Mouse (Mus musculus) adrenal gland, adult 10 weeks (tissue): Measurements from ENCODE around the gene Lnx1. TPM values are rescaled to one million over a fixed set of nuclear protein-coding genes. Genes with fewer than 3 reads are reported as not detected.

Experiments
- polyA plus RNA-seq: library from polyadenylated mRNA; stranded (reverse); fragments of 350-450 nt; fragmentation: Illumina TruSeq; extraction: RNeasy Lipid Tissue Mini Kit (QIAGEN cat#74804); gene quantifications from one replicate; pipeline ENCODE4 v1.2.3, GENCODE M21; 2014; ENCODE audit warnings: low read depth, low replicate concordance

Lnx1 gene
- polyA plus RNA-seq = 0.93 TPM

DNA sequence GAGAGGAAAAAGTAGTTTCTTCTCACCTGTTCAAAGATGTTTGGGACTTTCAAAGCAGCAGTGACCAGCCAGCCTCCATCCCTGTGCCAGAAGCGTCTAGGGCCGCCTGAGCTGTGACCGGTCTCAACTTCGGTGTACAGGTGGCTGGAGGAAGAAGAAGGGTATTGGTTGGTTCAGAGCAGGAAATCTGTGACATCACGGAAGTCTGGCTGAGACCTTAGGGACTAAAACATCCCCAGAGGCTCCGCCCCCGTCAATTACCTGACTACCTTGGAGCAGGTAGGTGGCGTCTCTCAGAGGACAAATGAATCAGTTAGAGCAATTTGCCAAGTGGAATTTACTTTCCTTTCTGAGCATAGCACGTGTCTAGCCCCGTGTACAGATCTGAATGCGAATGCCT lies at the start of gene Lnx1:
Gene Lnx1 (minus strand): TSS at position 147 of the 400 bp plus-strand sequence.

Other genes starting within 250 kb of the Lnx1 start
- gene Scfd2, start 171.2 kb downstream of the Lnx1 start, polyA plus RNA-seq = 6.8 TPM
- gene Fip1l1, start 167.5 kb downstream of the Lnx1 start, polyA plus RNA-seq = 95.8 TPM